Comparison of ENCODE assay signal across 20 mouse cellular contexts in the genomic region with DNA sequence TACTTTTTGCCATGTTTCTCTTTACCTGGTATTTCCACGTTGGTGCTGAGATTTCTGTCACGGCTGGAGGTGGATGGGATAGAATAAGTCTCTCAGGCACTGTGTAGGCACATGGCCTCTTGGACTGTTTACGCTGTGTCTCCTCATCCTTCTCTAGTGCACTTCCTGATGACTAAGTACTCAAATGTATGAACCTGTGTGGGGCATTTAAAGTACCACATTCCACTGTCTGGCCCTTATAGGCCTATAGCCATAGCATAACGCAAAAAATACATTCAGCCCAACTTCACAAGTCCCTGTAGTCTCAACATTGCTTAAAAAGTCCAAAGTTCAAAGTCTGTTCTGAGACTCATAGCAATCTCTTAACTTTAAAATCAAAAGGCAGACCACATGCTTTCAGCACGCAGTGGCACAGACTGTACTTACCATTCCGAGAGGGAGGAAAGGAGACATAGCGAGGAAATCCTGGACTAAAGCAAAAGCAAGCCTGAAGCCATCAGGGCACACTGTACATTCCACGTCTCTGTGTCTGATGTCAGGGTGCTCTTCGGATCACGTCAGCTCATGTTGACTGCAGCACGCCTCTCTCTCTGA.
"Had no signal": no experiment of that assay in that cellular context is flagged by ENCODE, and none has a peak within 500 bp of the region (broad histone marks: within the 10 kb centered on the region; RNA-seq: fewer than 3 reads in every experiment).

No protein-coding gene starts in this region.

- H3K9me3 ChIP-seq: limb, embryonic 10.5 days had no signal

- H3K9ac ChIP-seq: limb, embryonic 13.5 days; liver, embryonic 14.5 days; liver, postnatal 0 days; lung, embryonic 14.5 days; midbrain, embryonic 12.5 days; midbrain, embryonic 15.5 days; neural tube, embryonic 13.5 days had no signal

- ATAC-seq: inflammation-experienced regulatory T-cells, adult 6 months; liver, postnatal 0 days; midbrain, embryonic 15.5 days had no signal

- H3K4me2 ChIP-seq: limb, embryonic 13.5 days; liver, embryonic 11.5 days; lung, embryonic 14.5 days; midbrain, embryonic 12.5 days; midbrain, embryonic 15.5 days; neural tube, embryonic 13.5 days had no signal

- DNase-seq: kidney, adult 18-20 months; kidney, adult 9 months; kidney, postnatal 14 days; kidney, postnatal 4 days; liver, postnatal 0 days; lung, embryonic 14.5 days; lung, postnatal 14 days; right cerebral cortex, postnatal 14 days; right cerebral cortex, postnatal 4 days; thymus, adult 18-20 months; thymus, postnatal 36 days had no signal

- H3K4me3 ChIP-seq: limb, embryonic 10.5 days; limb, embryonic 13.5 days; midbrain, embryonic 12.5 days; midbrain, embryonic 15.5 days; myocyte; neural tube, embryonic 13.5 days had no signal

- H3K27ac ChIP-seq: limb, embryonic 10.5 days; limb, embryonic 13.5 days; liver, embryonic 14.5 days; midbrain, embryonic 12.5 days; midbrain, embryonic 15.5 days; neural tube, embryonic 13.5 days had no signal

- H3K27me3 ChIP-seq: limb, embryonic 13.5 days; midbrain, embryonic 12.5 days; midbrain, embryonic 15.5 days; neural tube, embryonic 13.5 days had no signal

- H3K4me1 ChIP-seq: limb, embryonic 10.5 days; limb, embryonic 13.5 days; midbrain, embryonic 15.5 days had no signal
